Mouse (Mus musculus) kidney, postnatal 25 days (tissue): Measurements from ENCODE around the gene D17H6S53E.
A peak's percentile ranks its signal among the peaks of the same experiment; 100 is the strongest.

Experiments
- DNase-seq, 2 experiments: peaks; one replicate each; pipeline ENCODE4 v3.0.0; 2021; ENCODE audit warnings: mixed read lengths in 2 of 2

Gene D17H6S53E

GRCm38 (mm10) chr17:35163326-35164081 is 37.3 kb downstream of the D17H6S53E start:
- no peak for DNase-seq

GRCm38 (mm10) chr17:35164218-35164567 is 38.0 kb downstream of the D17H6S53E start:
- DNase-seq: no peak

- peak; percentile 98 to 99 for DNase-seq
Measured at GRCm38 (mm10) chr17:35164568-35165450, 38.6 kb downstream of the D17H6S53E start, which contains the start of gene Prrc2a. Gene Prrc2a (minus strand): TSS chr17:35164897.

- DNase-seq: no peak
Measured at GRCm38 (mm10) chr17:35165451-35166155, 39.4 kb downstream of the D17H6S53E start.

- DNase-seq: peak; percentile 80 to 90
Measured at GRCm38 (mm10) chr17:35166352-35167035, 40.3 kb downstream of the D17H6S53E start.

GRCm38 (mm10) chr17:35167794-35168193 is 41.6 kb downstream of the D17H6S53E start:
- no peak for DNase-seq

- DNase-seq: peak in 1 of 2 experiments; percentile 53
Measured at GRCm38 (mm10) chr17:35168541-35169207, 42.5 kb downstream of the D17H6S53E start.

GRCm38 (mm10) chr17:35172445-35173234 is 46.5 kb downstream of the D17H6S53E start:
- DNase-seq: peak in 1 of 2 experiments; percentile 36

- DNase-seq: no peak
Measured at GRCm38 (mm10) chr17:35173329-35173728, 47.2 kb downstream of the D17H6S53E start.

- no peak for DNase-seq
Measured at GRCm38 (mm10) chr17:35174201-35174977, 48.2 kb downstream of the D17H6S53E start.

- DNase-seq: no peak
Measured at GRCm38 (mm10) chr17:35175382-35175781, 49.2 kb downstream of the D17H6S53E start.

GRCm38 (mm10) chr17:35175968-35176367 is 49.8 kb downstream of the D17H6S53E start, which contains the start of gene Aif1:
Gene Aif1 (minus strand): TSS chr17:35176068.
- no peak for DNase-seq
